Mouse (Mus musculus) embryonic facial prominence, embryonic 12.5 days (tissue): Measurements from ENCODE around the gene 2900011O08Rik. TPM values are rescaled to one million over a fixed set of nuclear protein-coding genes. Genes with fewer than 3 reads are reported as not detected.

Experiments used
- ATAC-seq: fragments of 200-750 bp; cut with Nextera tagmentation; 2 replicates; pipeline ENCODE4 v1.8.0; 2017; ENCODE audit not compliant: insufficient number of reproducible peaks, insufficient read depth, low FRiP score, low TSS enrichment
- H3K27ac ChIP-seq: fragments of 300-500 bp; sonication (generic); 2 replicates; pipeline ENCODE4 v1.5.1; 2016; ENCODE audit warnings: mild to moderate bottlenecking
- H3K27me3 ChIP-seq: fragments of 300-500 bp; sonication (generic); 2 replicates; pipeline ENCODE4 v1.6.1; 2016; ENCODE audit warnings: mild to moderate bottlenecking, moderate library complexity
- H3K36me3 ChIP-seq: fragments of 300-500 bp; sonication (generic); 2 replicates; pipeline ENCODE4 v1.6.1; 2016; ENCODE audit warnings: mild to moderate bottlenecking
- H3K4me1 ChIP-seq: fragments of 300-500 bp; sonication (generic); 2 replicates; pipeline ENCODE4 v1.6.1; 2016
- H3K4me2 ChIP-seq: fragments of 300-500 bp; sonication (generic); replicated peaks from 2 replicates; pipeline ENCODE4 v1.6.1; 2016; ENCODE audit warnings: mild to moderate bottlenecking, moderate library complexity
- H3K4me3 ChIP-seq: fragments of 300-500 bp; sonication (generic); 2 replicates; pipeline ENCODE4 v1.5.1; 2016; ENCODE audit warnings: mild to moderate bottlenecking
- H3K9ac ChIP-seq: fragments of 300-500 bp; sonication (generic); 2 replicates; pipeline ENCODE4 v1.6.1; 2016; ENCODE audit warnings: mild to moderate bottlenecking, moderate library complexity
- H3K9me3 ChIP-seq: fragments of 300-500 bp; sonication (generic); 2 replicates; pipeline ENCODE4 v1.6.1; 2016; ENCODE audit warnings: mild to moderate bottlenecking, moderate library complexity
- WGBS: fragments of 180-500 bp; shearing (Covaris S2); methylation state at CpG from one replicate; pipeline ENCODE4 v1.1.7; 2016; 5-methylcytosine and 5-hydroxymethylcytosine counted together
- polyA plus RNA-seq: library from polyadenylated mRNA; unstranded; fragments of >200 nt; fragmentation: Nextera tagmentation; extraction: Ambion mirVana; gene quantifications from 2 replicates; pipeline ENCODE4 v1.2.1, GENCODE M21; 2016

2900011O08Rik gene
- 10.6 and 12.6 TPM in 2 replicates for polyA plus RNA-seq

- Histone ChIP-seq H3K27ac (peak within 1 kb of the TSS; percentile 54; the same call in 1 of the 2 replicates), H3K9ac (peak within 1 kb of the TSS; percentile 52), H3K4me1 (0 out of 2 replicates have a peak, but pooled peaks cover 3% of the 10 kb centered on the region), H3K4me2 (peak within 1 kb of the TSS; percentile 81), H3K4me3 (peak within 1 kb of the TSS; percentile 55), H3K9me3 (no peaks in the 10 kb centered on the region), H3K36me3 (no peaks in the 10 kb centered on the region), H3K27me3 (no peaks in the 10 kb centered on the region)
- peak; percentile 74 for ATAC-seq
- WGBS: under 1% methylated on average over 31 of the region's 31 CpGs
Observed at GRCm38 (mm10) chr16:13986574-13987478, at the start of gene 2900011O08Rik, which contains the start of gene Ifitm7. Gene 2900011O08Rik, plus strand, starts transcription at chr16:13986604. Gene Ifitm7, minus strand, starts transcription at chr16:13986888.

- 4% methylated on average over 28 of the region's 28 CpGs for WGBS
- peak; percentile 92 for ATAC-seq
- Histone ChIP-seq H3K36me3 (no peaks in the 10 kb centered on the region), H3K27ac (no peak overlapping the region), H3K27me3 (peaks cover 4% of the 10 kb centered on the region), H3K4me1 (peaks cover 9% of the 10 kb centered on the region; the same call in 1 of the 2 replicates), H3K4me3 (peak overlapping the region; percentile 62), H3K9me3 (no peaks in the 10 kb centered on the region), H3K9ac (peak overlapping the region; percentile 63), H3K4me2 (peak overlapping the region; percentile 99)
Observed at GRCm38 (mm10) chr16:13940139-13940846, 46.1 kb upstream of the 2900011O08Rik start.

DNA sequence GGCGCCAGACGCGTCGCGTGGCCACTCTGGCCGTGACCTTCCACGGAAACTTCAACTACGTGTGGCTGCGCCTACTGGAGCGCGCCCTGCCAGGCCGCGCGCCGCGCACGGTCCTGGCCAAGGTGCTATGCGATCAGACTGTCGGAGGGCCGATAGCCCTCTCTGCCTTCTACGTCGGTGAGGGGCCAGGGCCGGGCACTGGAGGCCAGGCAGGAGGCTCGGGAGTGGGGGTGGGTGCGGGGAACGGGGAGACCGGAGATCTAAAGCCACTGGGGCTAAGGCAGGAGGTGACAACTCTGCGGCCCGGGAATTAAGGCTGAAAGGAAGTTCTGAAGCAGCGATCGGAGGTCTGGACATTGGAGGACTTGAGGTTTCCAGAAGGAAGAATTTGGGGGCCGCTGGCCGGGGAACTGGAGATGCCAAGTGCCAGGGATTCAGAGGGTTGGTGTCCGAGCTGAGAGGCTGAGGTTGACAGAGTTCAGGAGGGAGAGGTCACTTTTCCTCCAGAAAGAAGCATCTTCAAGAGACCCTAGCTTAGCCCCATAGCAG lies 45.5 kb upstream of the 2900011O08Rik start:
- H3K27ac ChIP-seq: no peak overlapping the region
- no peaks in the 10 kb centered on the region for H3K9me3 ChIP-seq
- H3K36me3 ChIP-seq: no peaks in the 10 kb centered on the region
- H3K4me1 ChIP-seq: peaks cover 9% of the 10 kb centered on the region; the same call in 1 of the 2 replicates
- H3K4me3 ChIP-seq: peak overlapping the region; percentile 62
- H3K9ac ChIP-seq: peak overlapping the region; percentile 63
- ATAC-seq: peak; percentile 71; the same call in 1 of the 2 replicates
- H3K27me3 ChIP-seq: peaks cover 4% of the 10 kb centered on the region
- peak overlapping the region; percentile 99 for H3K4me2 ChIP-seq
- WGBS: 3% methylated on average over 34 of the region's 34 CpGs

DNA sequence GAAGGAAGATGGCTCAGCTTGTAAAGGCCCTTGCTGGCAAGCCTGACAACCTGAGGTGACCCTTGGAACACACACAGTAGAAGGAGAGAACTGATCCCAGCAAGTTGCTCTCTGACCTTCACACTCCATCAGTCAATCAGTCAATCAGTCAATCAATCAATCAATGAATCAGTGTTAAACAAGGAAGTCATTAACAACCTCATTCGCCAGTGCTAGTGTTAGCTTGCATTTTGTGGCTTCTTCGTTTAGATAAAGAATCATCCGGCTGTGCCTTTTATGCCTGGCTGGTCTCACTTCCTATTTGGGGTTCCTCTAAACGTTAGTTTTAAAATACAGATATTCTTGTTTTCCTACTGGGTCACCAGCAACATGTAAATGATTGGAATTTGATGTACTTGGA lies 42.2 kb upstream of the 2900011O08Rik start:
- no peak overlapping the region for H3K4me3 ChIP-seq

DNA sequence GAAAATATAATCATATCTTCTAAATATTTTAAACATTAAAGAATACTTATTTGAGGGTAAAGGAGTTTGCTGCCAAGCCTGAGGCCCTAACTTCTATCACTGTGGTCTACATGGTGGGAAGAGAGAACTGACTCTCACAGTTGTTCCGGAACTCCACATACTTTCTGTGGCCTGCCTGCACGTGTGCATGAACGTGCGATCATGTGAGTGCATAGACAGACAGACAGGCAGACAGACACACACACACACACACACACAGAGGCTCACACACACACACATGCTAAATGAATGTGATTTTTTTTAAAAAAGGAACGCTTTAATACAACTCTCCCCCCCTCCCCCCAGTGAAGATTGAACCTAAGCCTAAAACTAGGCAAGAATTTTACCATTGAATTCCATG lies 41.7 kb upstream of the 2900011O08Rik start:
- Histone ChIP-seq H3K27me3 (peaks cover 4% of the 10 kb centered on the region), H3K27ac (no peak overlapping the region), H3K9ac (no peak overlapping the region), H3K9me3 (no peaks in the 10 kb centered on the region), H3K36me3 (no peaks in the 10 kb centered on the region), H3K4me1 (peaks cover 9% of the 10 kb centered on the region; the same call in 1 of the 2 replicates), H3K4me3 (no peak overlapping the region), H3K4me2 (no peak overlapping the region)
- ATAC-seq: no peak
- 68% methylated on average over 5 of the region's 5 CpGs for WGBS

More for the DNA sequence above, 42.2 kb upstream of the 2900011O08Rik start:
- Histone ChIP-seq H3K36me3 (no peaks in the 10 kb centered on the region), H3K4me1 (peaks cover 9% of the 10 kb centered on the region; the same call in 1 of the 2 replicates), H3K9ac (no peak overlapping the region), H3K27me3 (peaks cover 4% of the 10 kb centered on the region), H3K27ac (no peak overlapping the region), H3K4me2 (no peak overlapping the region), H3K9me3 (no peaks in the 10 kb centered on the region)
- no peak for ATAC-seq
- WGBS: 48% methylated on average over 4 of the region's 4 CpGs

DNA sequence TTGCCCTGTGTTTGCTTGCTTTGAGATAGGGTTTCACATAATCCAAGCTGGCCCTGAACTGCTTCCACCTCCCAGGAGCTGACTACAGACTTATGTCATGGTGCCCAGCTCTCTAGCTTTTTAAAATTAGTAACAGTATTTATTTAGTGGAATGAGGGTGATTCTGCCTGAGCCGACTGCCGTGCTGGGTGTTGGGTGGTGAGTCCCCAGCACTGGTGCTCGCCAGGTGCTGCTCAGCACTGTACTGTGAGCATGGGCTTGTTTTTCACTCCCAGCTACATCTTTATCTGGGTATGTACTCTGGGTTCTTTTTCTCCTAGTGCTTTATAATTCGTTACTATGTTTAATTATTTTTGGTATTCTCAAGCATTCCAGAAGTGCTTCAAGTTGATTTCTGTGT lies 41.3 kb upstream of the 2900011O08Rik start:
- no peak overlapping the region for H3K27ac ChIP-seq
- peaks cover 4% of the 10 kb centered on the region for H3K27me3 ChIP-seq
- no peak overlapping the region for H3K9ac ChIP-seq
- H3K36me3 ChIP-seq: no peaks in the 10 kb centered on the region
- 55% methylated on average over 4 of the region's 4 CpGs for WGBS
- H3K4me2 ChIP-seq: no peak overlapping the region
- no peak for ATAC-seq
- H3K4me3 ChIP-seq: no peak overlapping the region
- no peaks in the 10 kb centered on the region for H3K9me3 ChIP-seq
- H3K4me1 ChIP-seq: peaks cover 9% of the 10 kb centered on the region; the same call in 1 of the 2 replicates

DNA sequence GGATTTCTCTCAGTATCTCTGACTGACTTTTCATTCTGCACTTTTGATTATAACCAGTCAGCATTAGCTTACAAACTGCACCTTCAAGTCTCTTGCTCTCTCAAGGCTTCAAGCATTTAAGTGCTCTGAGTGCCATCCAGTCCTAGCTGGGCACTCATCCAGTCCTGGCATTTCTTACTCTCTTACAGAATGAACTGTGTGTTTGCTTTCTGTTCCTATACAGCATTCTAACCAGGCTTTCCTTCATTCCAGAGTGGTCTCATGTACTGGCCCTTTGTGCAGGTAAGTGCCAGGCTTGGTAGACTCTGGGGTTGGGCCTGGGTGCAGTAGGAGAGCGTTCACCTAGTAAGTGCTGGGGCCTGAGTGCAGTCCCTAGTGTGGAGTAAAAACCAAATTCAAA lies 40.1 kb upstream of the 2900011O08Rik start:
- 91% methylated on average over 1 of the region's 1 CpGs for WGBS
- Histone ChIP-seq H3K36me3 (no peaks in the 10 kb centered on the region), H3K27ac (no peak overlapping the region), H3K4me1 (peaks cover 3% of the 10 kb centered on the region; the same call in 1 of the 2 replicates), H3K9ac (no peak overlapping the region), H3K9me3 (no peaks in the 10 kb centered on the region), H3K4me3 (no peak overlapping the region), H3K27me3 (peaks cover 1% of the 10 kb centered on the region; the same call in 1 of the 2 replicates), H3K4me2 (no peak overlapping the region)
- ATAC-seq: no peak

DNA sequence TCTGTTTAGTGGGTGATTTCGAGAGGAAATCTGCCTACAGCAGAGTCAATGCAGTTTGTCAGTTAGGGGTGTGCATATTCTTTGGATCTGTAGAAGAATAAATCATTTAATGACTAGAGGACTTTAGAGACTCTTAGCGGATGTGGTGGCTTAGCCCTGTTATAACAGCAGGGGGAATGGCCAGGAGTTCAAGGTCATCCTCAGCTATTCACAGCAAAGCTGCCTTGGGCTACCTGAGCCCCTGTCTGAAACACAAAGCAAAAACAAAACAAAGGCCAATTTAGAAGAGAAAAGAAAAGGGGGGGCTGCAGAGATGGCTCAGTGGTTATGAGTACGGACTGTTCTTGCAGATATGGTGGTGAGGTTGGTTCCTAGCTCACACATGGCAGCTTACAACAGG lies 35.2 kb upstream of the 2900011O08Rik start:
- no peak overlapping the region for H3K9ac ChIP-seq
- no peaks in the 10 kb centered on the region for H3K27me3 ChIP-seq
- no peak overlapping the region for H3K4me3 ChIP-seq
- no peaks in the 10 kb centered on the region for H3K9me3 ChIP-seq
- H3K36me3 ChIP-seq: no peaks in the 10 kb centered on the region
- no peaks in the 10 kb centered on the region for H3K4me1 ChIP-seq
- H3K4me2 ChIP-seq: no peak overlapping the region
- ATAC-seq: no peak
- H3K27ac ChIP-seq: no peak overlapping the region
- WGBS: 78% methylated on average over 3 of the region's 3 CpGs

DNA sequence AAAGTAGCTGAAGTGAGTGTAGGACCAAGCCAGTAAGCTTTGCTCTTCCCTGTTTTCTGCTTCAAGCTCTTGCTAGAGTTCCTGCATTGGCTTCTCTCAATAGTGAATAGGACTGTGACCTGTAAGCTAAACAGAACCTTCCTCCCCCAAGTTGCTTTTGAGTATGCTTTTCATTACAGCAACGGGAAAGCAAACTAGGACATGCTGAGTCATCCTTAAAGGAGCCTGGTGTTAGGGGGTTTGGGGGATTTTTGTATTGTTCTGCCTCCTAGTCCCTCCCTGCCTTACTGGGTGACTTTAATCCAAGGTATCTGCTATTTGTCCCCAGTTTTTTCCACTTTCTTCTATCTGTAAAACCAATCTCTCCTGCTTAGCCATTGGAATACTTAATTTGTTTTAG lies 24.4 kb upstream of the 2900011O08Rik start:
- no peaks in the 10 kb centered on the region for H3K4me1 ChIP-seq
- H3K27ac ChIP-seq: no peak overlapping the region
- H3K9ac ChIP-seq: no peak overlapping the region
- no peaks in the 10 kb centered on the region for H3K27me3 ChIP-seq
- no peak overlapping the region for H3K4me3 ChIP-seq
- ATAC-seq: no peak
- H3K4me2 ChIP-seq: no peak overlapping the region
- H3K9me3 ChIP-seq: no peaks in the 10 kb centered on the region
- WGBS: 21% methylated on average over 1 of the region's 1 CpGs
- no peaks in the 10 kb centered on the region for H3K36me3 ChIP-seq

DNA sequence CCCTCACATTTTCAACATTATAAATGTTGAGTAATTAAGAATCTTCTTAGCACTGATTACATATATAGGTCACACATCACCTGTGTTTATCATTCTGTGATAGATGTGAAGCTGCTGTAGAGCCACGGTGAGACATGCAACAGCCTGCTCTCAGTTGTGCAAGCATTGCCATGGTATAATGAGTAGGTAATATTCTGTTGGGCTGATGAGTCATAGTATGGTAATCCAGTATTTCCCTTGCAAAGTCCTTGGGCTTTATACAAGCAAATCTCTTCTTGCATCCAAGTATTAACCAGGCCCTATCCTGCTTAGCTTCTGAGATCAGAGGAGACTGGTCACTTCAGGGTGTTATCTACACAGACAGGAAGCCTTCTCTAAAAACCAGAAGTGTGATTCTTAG lies 17.3 kb upstream of the 2900011O08Rik start:
- Histone ChIP-seq H3K27me3 (no peaks in the 10 kb centered on the region), H3K4me2 (no peak overlapping the region), H3K9ac (no peak overlapping the region), H3K36me3 (no peaks in the 10 kb centered on the region), H3K27ac (no peak overlapping the region), H3K4me3 (no peak overlapping the region), H3K9me3 (no peaks in the 10 kb centered on the region), H3K4me1 (no peaks in the 10 kb centered on the region)
- 91% methylated on average over 1 of the region's 1 CpGs for WGBS
- no peak for ATAC-seq

DNA sequence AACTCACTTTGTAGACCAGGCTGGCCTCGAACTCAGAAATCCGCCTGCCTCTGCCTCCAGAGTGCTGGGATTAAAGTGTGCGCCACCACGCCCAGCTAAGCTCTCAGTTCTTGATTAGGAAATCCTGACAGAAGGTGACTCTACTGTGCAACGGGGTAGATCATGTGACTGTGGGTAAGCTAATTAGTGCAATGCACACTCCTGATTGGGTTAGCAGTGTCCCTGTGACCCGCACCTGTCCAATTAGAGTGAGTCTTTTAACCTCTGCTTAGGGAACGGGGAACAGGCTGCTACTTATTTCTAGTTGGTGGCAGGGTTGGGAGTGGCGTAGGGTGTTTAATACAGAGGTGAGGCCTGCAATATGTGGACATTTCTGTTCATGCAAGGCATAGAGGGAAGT lies 14.4 kb upstream of the 2900011O08Rik start:
- Histone ChIP-seq H3K4me1 (no peaks in the 10 kb centered on the region), H3K36me3 (no peaks in the 10 kb centered on the region), H3K4me2 (no peak overlapping the region), H3K4me3 (no peak overlapping the region), H3K9ac (no peak overlapping the region), H3K27ac (no peak overlapping the region), H3K27me3 (no peaks in the 10 kb centered on the region), H3K9me3 (no peaks in the 10 kb centered on the region)
- 86% methylated on average over 8 of the region's 8 CpGs for WGBS
- ATAC-seq: no peak
